Mouse (Mus musculus): Measurements from ENCODE around the gene Zfp799. TPM values are rescaled to one million over a fixed set of nuclear protein-coding genes. Genes with fewer than 3 reads are reported as not detected.

The Zfp799 gene
- polyA plus RNA-seq, 1 experiment: 1.3 TPM

DNA sequence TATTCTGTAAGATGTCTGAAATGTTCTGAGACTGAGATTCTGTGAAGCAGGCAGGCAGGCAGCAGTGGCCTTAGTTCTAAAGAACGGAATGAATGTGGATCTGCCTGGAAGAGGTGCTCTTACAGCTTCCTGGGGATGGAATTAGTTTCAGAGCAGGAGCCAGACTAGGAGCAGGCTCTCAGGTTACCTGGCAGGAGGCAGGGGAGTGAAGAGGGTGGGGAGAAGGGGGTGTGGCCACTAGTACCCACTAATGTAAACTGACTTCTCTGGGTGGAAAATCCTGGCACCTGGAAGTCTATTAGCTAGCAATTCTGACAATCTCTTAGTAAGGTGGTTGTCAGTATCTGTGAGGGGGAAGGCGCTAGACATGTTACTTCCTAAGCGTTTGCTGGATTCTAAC lies 44.4 kb downstream of the Zfp799 start:
- Histone ChIP-seq H3K4me3 (ENCODE audit: insufficient read depth, poor library complexity, severe bottlenecking) (no peak overlapping the region), H3K27me3 (ENCODE audit: control insufficient read depth, insufficient read depth, insufficient read length) (no peaks in the 10 kb centered on the region), H3K79me2 (ENCODE audit: control insufficient read depth, insufficient read depth) (peaks cover 74% of the 10 kb centered on the region), H3K36me3 (ENCODE audit: control insufficient read depth, insufficient read depth) (peaks cover 39% of the 10 kb centered on the region), H3K79me3 (ENCODE audit: low read depth) (peaks cover 65% of the 10 kb centered on the region), H3ac (ENCODE audit: control insufficient read depth, insufficient read length, low read depth) (no peak overlapping the region)
- TF ChIP-seq MAX (IDR thresholded peaks at IDR 0.05) (no peak), USF1 (IDR thresholded peaks at IDR 0.05; ENCODE audit: low read depth) (no peak), CTCF (IDR thresholded peaks at IDR 0.05; ENCODE audit: control insufficient read depth, insufficient read depth, insufficient read length) (no peak), FOSL1 (IDR thresholded peaks at IDR 0.05; ENCODE audit: insufficient read depth, low read length, poor library complexity, severe bottlenecking) (no peak)

GRCm38 (mm10) chr17:32777564-32777963 lies 52.5 kb downstream of the Zfp799 start:
- Histone ChIP-seq H3K36me3 (ENCODE audit: control insufficient read depth, insufficient read depth) (peaks cover 85% of the 10 kb centered on the region), H3K27me3 (ENCODE audit: control insufficient read depth, insufficient read depth, insufficient read length) (no peaks in the 10 kb centered on the region), H3K79me2 (ENCODE audit: control insufficient read depth, insufficient read depth) (peaks cover 80% of the 10 kb centered on the region), H3K79me3 (ENCODE audit: low read depth) (peaks cover 78% of the 10 kb centered on the region), H3ac (ENCODE audit: control insufficient read depth, insufficient read length, low read depth) (no peak overlapping the region), H3K4me3 (ENCODE audit: insufficient read depth, poor library complexity, severe bottlenecking) (no peak overlapping the region)
- TF ChIP-seq CTCF (IDR thresholded peaks at IDR 0.05; ENCODE audit: control insufficient read depth, insufficient read depth, insufficient read length) (no peak), MYOD1 (IDR thresholded peaks at IDR 0.05; ENCODE audit: control insufficient read depth, insufficient read length, low read depth) (no peak), FOSL1 (IDR thresholded peaks at IDR 0.05; ENCODE audit: insufficient read depth, low read length, poor library complexity, severe bottlenecking) (no peak), MAX (IDR thresholded peaks at IDR 0.05) (no peak), MYOG (IDR thresholded peaks at IDR 0.05; ENCODE audit: control insufficient read depth, extremely low read depth, insufficient read length) (no peak), USF1 (IDR thresholded peaks at IDR 0.05; ENCODE audit: low read depth) (no peak), CEBPB (IDR thresholded peaks at IDR 0.05; ENCODE audit: low read depth) (no peak)

GRCm38 (mm10) chr17:32771213-32771612 lies 58.8 kb downstream of the Zfp799 start:
- no peak overlapping the region for H3ac ChIP-seq (ENCODE audit: control insufficient read depth, insufficient read length, low read depth)
- TF ChIP-seq FOSL1 (IDR thresholded peaks at IDR 0.05; ENCODE audit: insufficient read depth, low read length, poor library complexity, severe bottlenecking): no peak
- no peak for TF ChIP-seq USF1 (IDR thresholded peaks at IDR 0.05; ENCODE audit: low read depth)
- no peak for TF ChIP-seq MAX (IDR thresholded peaks at IDR 0.05)
- TF ChIP-seq MYOG (IDR thresholded peaks at IDR 0.05; ENCODE audit: control insufficient read depth, extremely low read depth, insufficient read length): no peak
- no peak for TF ChIP-seq CEBPB (IDR thresholded peaks at IDR 0.05; ENCODE audit: low read depth)
- TF ChIP-seq CTCF (IDR thresholded peaks at IDR 0.05; ENCODE audit: control insufficient read depth, insufficient read depth, insufficient read length): no peak
- TF ChIP-seq MYOD1 (IDR thresholded peaks at IDR 0.05; ENCODE audit: control insufficient read depth, insufficient read length, low read depth): no peak
- no peak overlapping the region for H3K4me3 ChIP-seq (ENCODE audit: insufficient read depth, poor library complexity, severe bottlenecking)
- H3K79me3 ChIP-seq (ENCODE audit: low read depth): peaks cover 76% of the 10 kb centered on the region
- peaks cover 84% of the 10 kb centered on the region for H3K36me3 ChIP-seq (ENCODE audit: control insufficient read depth, insufficient read depth)
- H3K27me3 ChIP-seq (ENCODE audit: control insufficient read depth, insufficient read depth, insufficient read length): no peaks in the 10 kb centered on the region
- H3K79me2 ChIP-seq (ENCODE audit: control insufficient read depth, insufficient read depth): peaks cover 75% of the 10 kb centered on the region

GRCm38 (mm10) chr17:32766422-32766821 lies 63.6 kb downstream of the Zfp799 start:
- Histone ChIP-seq H3K79me3 (ENCODE audit: low read depth) (peaks cover 44% of the 10 kb centered on the region), H3ac (ENCODE audit: control insufficient read depth, insufficient read length, low read depth) (no peak overlapping the region), H3K4me3 (ENCODE audit: insufficient read depth, poor library complexity, severe bottlenecking) (no peak overlapping the region), H3K27me3 (ENCODE audit: control insufficient read depth, insufficient read depth, insufficient read length) (no peaks in the 10 kb centered on the region), H3K36me3 (ENCODE audit: control insufficient read depth, insufficient read depth) (peaks cover 62% of the 10 kb centered on the region), H3K79me2 (ENCODE audit: control insufficient read depth, insufficient read depth) (peaks cover 43% of the 10 kb centered on the region)
- no peak for TF ChIP-seq USF1 (IDR thresholded peaks at IDR 0.05; ENCODE audit: low read depth)
- TF ChIP-seq MYOD1 (IDR thresholded peaks at IDR 0.05; ENCODE audit: control insufficient read depth, insufficient read length, low read depth): no peak
- no peak for TF ChIP-seq CTCF (IDR thresholded peaks at IDR 0.05; ENCODE audit: control insufficient read depth, insufficient read depth, insufficient read length)
- TF ChIP-seq MAX (IDR thresholded peaks at IDR 0.05): no peak
- no peak for TF ChIP-seq CEBPB (IDR thresholded peaks at IDR 0.05; ENCODE audit: low read depth)
- TF ChIP-seq FOSL1 (IDR thresholded peaks at IDR 0.05; ENCODE audit: insufficient read depth, low read length, poor library complexity, severe bottlenecking): no peak
- no peak for TF ChIP-seq MYOG (IDR thresholded peaks at IDR 0.05; ENCODE audit: control insufficient read depth, extremely low read depth, insufficient read length)

Other genes starting within 250 kb of the Zfp799 start
- not detected for gene Cyp4f37, start 209.0 kb downstream of the Zfp799 start, polyA plus RNA-seq (2012; fragmentation: generic; extraction: Trizol)
- gene Cyp4f40, start 171.4 kb downstream of the Zfp799 start, polyA plus RNA-seq (2012; fragmentation: generic; extraction: Trizol): 0.13 TPM
- gene Cyp4f15, start 144.6 kb downstream of the Zfp799 start, polyA plus RNA-seq (2012; fragmentation: generic; extraction: Trizol): not detected
- gene Zfp871, start 42.0 kb downstream of the Zfp799 start, polyA plus RNA-seq (2012; fragmentation: generic; extraction: Trizol): 2.0 TPM
- 0.01 TPM for gene Zfp811, start 20.3 kb downstream of the Zfp799 start, polyA plus RNA-seq (2012; fragmentation: generic; extraction: Trizol)
- 0.99 TPM for gene Zfp870, start 61.4 kb upstream of the Zfp799 start, polyA plus RNA-seq (2012; fragmentation: generic; extraction: Trizol)
- gene Cyp4f14, start 87.1 kb upstream of the Zfp799 start, polyA plus RNA-seq (2012; fragmentation: generic; extraction: Trizol): 0.02 TPM
- gene Cyp4f13, start 117.1 kb upstream of the Zfp799 start, polyA plus RNA-seq (2012; fragmentation: generic; extraction: Trizol): 1.5 TPM
- gene Zfp472, start 135.6 kb upstream of the Zfp799 start, polyA plus RNA-seq (2012; fragmentation: generic; extraction: Trizol): 1.8 TPM
- gene Zfp952, start 162.9 kb upstream of the Zfp799 start, polyA plus RNA-seq (2012; fragmentation: generic; extraction: Trizol): 1.4 TPM
- 0.96 TPM for gene Zfp763, start 203.1 kb upstream of the Zfp799 start, polyA plus RNA-seq (2012; fragmentation: generic; extraction: Trizol)
- gene 4921501E09Rik, start 237.8 kb upstream of the Zfp799 start, polyA plus RNA-seq (2012; fragmentation: generic; extraction: Trizol): not detected